Mouse (Mus musculus): ENCODE measurements around the gene Adam1b. TPM values are rescaled to one million over a fixed set of nuclear protein-coding genes. Genes with fewer than 3 reads are reported as not detected.
A peak's percentile ranks its signal among the peaks of the same experiment; 100 is the strongest.

The Adam1b gene
- polyA plus RNA-seq, 1 experiment from 2014 or later: not detected

- H3K36me3 ChIP-seq: peaks cover 21% of the 10 kb centered on the region
- 6% methylated on average over 9 of the region's 9 CpGs for WGBS
- ATAC-seq (ENCODE audit: low read depth): no peak; the same call in 1 of the 2 replicates
Observed at GRCm38 (mm10) chr5:121452906-121453305, 50.3 kb downstream of the Adam1b start.

GRCm38 (mm10) chr5:121452026-121452869, 51.0 kb downstream of the Adam1b start, which contains the start of gene Erp29:
TSS of gene Erp29 (minus strand) at chr5:121452506.
- H3K36me3 ChIP-seq: peaks cover 27% of the 10 kb centered on the region
- peak; percentile 95 for ATAC-seq (ENCODE audit: low read depth)

More at GRCm38 (mm10) chr5:121452906-121453305, 50.3 kb downstream of the Adam1b start:
- Histone ChIP-seq H3K9me3 (no peaks in the 10 kb centered on the region), H3K27me3 (no peaks in the 10 kb centered on the region), H3K4me2 (peak overlapping the region; percentile 79), H3K4me1 (replicated peaks) (peaks cover 41% of the 10 kb centered on the region), H3K4me3 (peak overlapping the region; percentile 79), H3K27ac (replicated peaks) (peak overlapping the region; percentile 96), H3K9ac (peak overlapping the region; percentile 98)

GRCm38 (mm10) chr5:121451644-121452025, 51.6 kb downstream of the Adam1b start, which contains the start of gene Tmem116:
TSS of gene Tmem116 (plus strand) at chr5:121451893.
- Histone ChIP-seq H3K4me2 (peak within 1 kb of the TSS; percentile 81), H3K9ac (peak within 1 kb of the TSS; percentile 98), H3K4me1 (replicated peaks) (peaks cover 41% of the 10 kb centered on the region), H3K36me3 (peaks cover 34% of the 10 kb centered on the region), H3K27me3 (no peaks in the 10 kb centered on the region), H3K4me3 (peak within 1 kb of the TSS; percentile 79), H3K27ac (replicated peaks) (peak within 1 kb of the TSS; percentile 96), H3K9me3 (no peaks in the 10 kb centered on the region)
- WGBS: under 1% methylated on average over 17 of the region's 17 CpGs
- peak; percentile 55 for ATAC-seq (ENCODE audit: low read depth)

More at GRCm38 (mm10) chr5:121452026-121452869, 51.0 kb downstream of the Adam1b start, which contains the start of gene Erp29:
- Histone ChIP-seq H3K27ac (replicated peaks) (peak within 1 kb of the TSS; percentile 96), H3K27me3 (no peaks in the 10 kb centered on the region), H3K9ac (peak within 1 kb of the TSS; percentile 98), H3K4me2 (peak within 1 kb of the TSS; percentile 81), H3K4me1 (replicated peaks) (peaks cover 41% of the 10 kb centered on the region), H3K9me3 (no peaks in the 10 kb centered on the region), H3K4me3 (peak within 1 kb of the TSS; percentile 79)
- WGBS: under 1% methylated on average over 79 of the region's 97 CpGs

- peak overlapping the region; percentile 81 for H3K4me2 ChIP-seq
- H3K36me3 ChIP-seq: peaks cover 38% of the 10 kb centered on the region
- ATAC-seq (ENCODE audit: low read depth): no peak
- WGBS: 28% methylated on average over 8 of the region's 8 CpGs
- H3K9ac ChIP-seq: peak overlapping the region; percentile 91
- peak overlapping the region; percentile 96 for H3K27ac ChIP-seq (replicated peaks)
- no peaks in the 10 kb centered on the region for H3K27me3 ChIP-seq
- H3K4me1 ChIP-seq (replicated peaks): peaks cover 41% of the 10 kb centered on the region
- peak overlapping the region; percentile 79 for H3K4me3 ChIP-seq
- H3K9me3 ChIP-seq: no peaks in the 10 kb centered on the region
Observed at GRCm38 (mm10) chr5:121451203-121451602, 52.0 kb downstream of the Adam1b start.

- no peaks in the 10 kb centered on the region for H3K9me3 ChIP-seq
- no peaks in the 10 kb centered on the region for H3K27me3 ChIP-seq
- peak overlapping the region; percentile 79; the same call in 1 of the 2 replicates for H3K4me3 ChIP-seq
- 80% methylated on average over 9 of the region's 9 CpGs for WGBS
- peak overlapping the region; percentile 60 for H3K9ac ChIP-seq
- peak overlapping the region; percentile 81 for H3K4me2 ChIP-seq
- H3K36me3 ChIP-seq: peaks cover 45% of the 10 kb centered on the region
- peaks cover 41% of the 10 kb centered on the region for H3K4me1 ChIP-seq (replicated peaks)
- H3K27ac ChIP-seq (replicated peaks): no peak overlapping the region
- no peak for ATAC-seq (ENCODE audit: low read depth)
Observed at GRCm38 (mm10) chr5:121450476-121450875, 52.8 kb downstream of the Adam1b start.

Other genes starting within 250 kb of the Adam1b start
- gene Trafd1, start 117.8 kb downstream of the Adam1b start, polyA plus RNA-seq (2015; fragmentation: Nextera tagmentation; extraction: Ambion mirVana): 119 and 130 TPM in 2 replicates
- gene Naa25, start 105.5 kb downstream of the Adam1b start, polyA plus RNA-seq (2015; fragmentation: Nextera tagmentation; extraction: Ambion mirVana): 46.7 and 53.9 TPM in 2 replicates
- gene Tmem116, start 51.5 kb downstream of the Adam1b start, polyA plus RNA-seq (2015; fragmentation: Nextera tagmentation; extraction: Ambion mirVana): 1.8 and 2.1 TPM in 2 replicates
- 171 and 174 TPM in 2 replicates for gene Erp29, start 50.9 kb downstream of the Adam1b start, polyA plus RNA-seq (2015; fragmentation: Nextera tagmentation; extraction: Ambion mirVana)
- 2.4 and 4.1 TPM in 2 replicates for gene Adam1a, start 42.0 kb upstream of the Adam1b start, polyA plus RNA-seq (2015; fragmentation: Nextera tagmentation; extraction: Ambion mirVana)
- not detected in 2 replicates for gene Gm42878, start 42.0 kb upstream of the Adam1b start, polyA plus RNA-seq (2015; fragmentation: Nextera tagmentation; extraction: Ambion mirVana)
- 59.6 and 59.7 TPM in 2 replicates for gene Mapkapk5, start 42.5 kb upstream of the Adam1b start, polyA plus RNA-seq (2015; fragmentation: Nextera tagmentation; extraction: Ambion mirVana)
- 126 and 133 TPM in 2 replicates for gene Aldh2, start 90.4 kb upstream of the Adam1b start, polyA plus RNA-seq (2015; fragmentation: Nextera tagmentation; extraction: Ambion mirVana)
- gene Acad12, start 115.5 kb upstream of the Adam1b start, polyA plus RNA-seq (2015; fragmentation: Nextera tagmentation; extraction: Ambion mirVana): 1.6 and 2.0 TPM in 2 replicates
- 1.3 and 1.6 TPM in 2 replicates for gene Acad10, start 157.1 kb upstream of the Adam1b start, polyA plus RNA-seq (2015; fragmentation: Nextera tagmentation; extraction: Ambion mirVana)
- gene Brap, start 157.1 kb upstream of the Adam1b start, polyA plus RNA-seq (2015; fragmentation: Nextera tagmentation; extraction: Ambion mirVana): 46.1 and 47.3 TPM in 2 replicates
- 83.7 and 89.1 TPM in 2 replicates for gene Atxn2, start 207.9 kb upstream of the Adam1b start, polyA plus RNA-seq (2015; fragmentation: Nextera tagmentation; extraction: Ambion mirVana)

Data from neural tube, embryonic 13.5 days (tissue).